Mouse (Mus musculus) forebrain, embryonic 15.5 days (tissue): ENCODE data around the gene Stk11. TPM values are rescaled to one million over a fixed set of nuclear protein-coding genes. Genes with fewer than 3 reads are reported as not detected.

ENCODE experiments used
- ATAC-seq: fragments of 200-750 bp; cut with Nextera tagmentation; replicated peaks from 2 replicates; pipeline ENCODE4 v1.8.0; 2017; ENCODE audit warnings: mild to moderate bottlenecking, moderate TSS enrichment, moderate library complexity
- H3K27ac ChIP-seq: fragments of 300-500 bp; sonication (generic); replicated peaks from 2 replicates; pipeline ENCODE4 v1.5.1; 2015; ENCODE audit warnings: mild to moderate bottlenecking, inconsistent platforms
- H3K27me3 ChIP-seq: fragments of 300-500 bp; sonication (generic); 2 replicates; pipeline ENCODE4 v1.6.1; 2015; ENCODE audit warnings: inconsistent platforms
- H3K36me3 ChIP-seq: fragments of 300-500 bp; sonication (generic); 2 replicates; pipeline ENCODE4 v1.6.1; 2015; ENCODE audit warnings: mild to moderate bottlenecking, inconsistent platforms
- H3K4me1 ChIP-seq: fragments of 300-500 bp; sonication (generic); 2 replicates; pipeline ENCODE4 v1.6.1; 2015; ENCODE audit warnings: inconsistent platforms
- H3K4me2 ChIP-seq: fragments of 300-500 bp; sonication (generic); replicated peaks from 2 replicates; pipeline ENCODE4 v1.6.1; 2015; ENCODE audit warnings: mild to moderate bottlenecking, inconsistent platforms
- H3K4me3 ChIP-seq: fragments of 300-500 bp; sonication (generic); 2 replicates; pipeline ENCODE4 v1.5.1; 2015; ENCODE audit warnings: mild to moderate bottlenecking, inconsistent platforms
- H3K9ac ChIP-seq: fragments of 300-500 bp; sonication (generic); replicated peaks from 2 replicates; pipeline ENCODE4 v1.6.1; 2015; ENCODE audit warnings: mild to moderate bottlenecking, inconsistent platforms
- H3K9me3 ChIP-seq: fragments of 300-500 bp; sonication (generic); 2 replicates; pipeline ENCODE4 v1.6.1; 2016; ENCODE audit warnings: inconsistent platforms
- WGBS: fragments of 180-500 bp; shearing (Covaris S2); methylation state at CpG from one replicate; pipeline ENCODE4 v1.1.7; 2015; ENCODE audit warnings: mixed read lengths; 5-methylcytosine and 5-hydroxymethylcytosine counted together
- polyA plus RNA-seq: library from polyadenylated mRNA; unstranded; fragments of >200 nt; fragmentation: Nextera tagmentation; extraction: Ambion mirVana; gene quantifications from 2 replicates; pipeline ENCODE4 v1.2.1, GENCODE M21; 2015

The Stk11 gene
- polyA plus RNA-seq, 1 experiment from 2014 or later = 20.3 TPM

DNA sequence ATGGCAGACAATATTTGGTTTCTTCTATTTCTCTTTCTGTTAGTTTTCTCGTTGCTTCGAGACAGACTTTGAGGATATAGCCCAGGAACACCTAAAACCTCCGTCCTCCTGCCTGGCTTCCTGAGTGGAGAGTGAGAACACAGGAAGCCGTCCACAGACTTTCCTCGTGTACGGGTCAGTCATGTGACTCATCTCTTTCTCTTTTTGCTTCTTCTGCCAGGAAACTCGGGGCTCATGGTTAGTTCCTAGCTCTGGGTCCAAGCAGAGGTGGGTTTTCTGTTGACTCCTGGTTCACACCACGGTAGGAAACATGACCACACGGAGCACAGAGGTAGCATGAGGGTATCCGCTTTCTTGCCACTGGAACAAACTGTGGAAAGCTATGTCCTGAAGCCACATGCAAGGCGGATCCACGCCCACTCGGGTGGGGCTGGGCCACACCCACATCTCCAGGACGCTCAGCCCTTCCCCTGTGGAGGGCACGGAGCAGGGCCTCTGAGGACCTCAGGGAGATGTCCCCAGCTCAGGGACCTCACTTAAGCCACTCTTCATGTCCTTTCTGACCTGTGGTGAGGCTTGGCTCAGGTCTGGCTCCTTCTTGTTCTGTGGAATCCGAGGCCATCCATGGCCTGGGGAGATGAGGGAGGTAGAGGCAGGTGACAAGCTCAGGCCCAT lies 35.1 kb upstream of the Stk11 start:
- no peak overlapping the region for H3K4me3 ChIP-seq

DNA sequence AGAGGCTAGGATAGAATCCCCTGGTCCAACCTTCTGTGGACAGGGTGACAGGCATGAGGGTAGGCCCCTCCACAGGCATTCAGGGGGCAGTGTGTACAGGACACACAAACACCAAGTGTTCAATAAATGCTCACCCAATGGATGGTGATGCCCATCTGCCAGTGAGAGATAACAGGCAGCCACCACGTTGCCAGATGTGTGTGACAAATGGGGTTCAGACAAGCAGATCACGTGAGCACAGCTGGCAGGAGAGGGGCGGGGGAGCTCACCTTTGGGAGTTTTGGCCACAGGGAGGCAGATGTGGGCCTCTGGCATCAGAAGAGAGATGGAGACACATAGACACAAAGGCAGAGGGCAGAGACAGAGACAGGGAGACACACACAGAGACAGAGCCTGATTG lies 34.5 kb upstream of the Stk11 start:
- ATAC-seq = no peak
- Histone ChIP-seq H3K4me1 (peaks cover 10% of the 10 kb centered on the region), H3K9ac (no peak overlapping the region), H3K4me3 (no peak overlapping the region), H3K36me3 (peaks cover 32% of the 10 kb centered on the region), H3K27me3 (no peaks in the 10 kb centered on the region), H3K9me3 (no peaks in the 10 kb centered on the region), H3K4me2 (no peak overlapping the region), H3K27ac (no peak overlapping the region)
- 89% methylated on average over 3 of the region's 3 CpGs for WGBS

More for the DNA sequence above, 35.1 kb upstream of the Stk11 start:
- no peaks in the 10 kb centered on the region for H3K27me3 ChIP-seq
- H3K4me1 ChIP-seq = peaks cover 10% of the 10 kb centered on the region
- no peaks in the 10 kb centered on the region for H3K9me3 ChIP-seq
- no peak overlapping the region for H3K9ac ChIP-seq
- 88% methylated on average over 16 of the region's 16 CpGs for WGBS
- H3K36me3 ChIP-seq = peaks cover 32% of the 10 kb centered on the region
- no peak overlapping the region for H3K4me2 ChIP-seq
- ATAC-seq = no peak
- H3K27ac ChIP-seq = no peak overlapping the region

DNA sequence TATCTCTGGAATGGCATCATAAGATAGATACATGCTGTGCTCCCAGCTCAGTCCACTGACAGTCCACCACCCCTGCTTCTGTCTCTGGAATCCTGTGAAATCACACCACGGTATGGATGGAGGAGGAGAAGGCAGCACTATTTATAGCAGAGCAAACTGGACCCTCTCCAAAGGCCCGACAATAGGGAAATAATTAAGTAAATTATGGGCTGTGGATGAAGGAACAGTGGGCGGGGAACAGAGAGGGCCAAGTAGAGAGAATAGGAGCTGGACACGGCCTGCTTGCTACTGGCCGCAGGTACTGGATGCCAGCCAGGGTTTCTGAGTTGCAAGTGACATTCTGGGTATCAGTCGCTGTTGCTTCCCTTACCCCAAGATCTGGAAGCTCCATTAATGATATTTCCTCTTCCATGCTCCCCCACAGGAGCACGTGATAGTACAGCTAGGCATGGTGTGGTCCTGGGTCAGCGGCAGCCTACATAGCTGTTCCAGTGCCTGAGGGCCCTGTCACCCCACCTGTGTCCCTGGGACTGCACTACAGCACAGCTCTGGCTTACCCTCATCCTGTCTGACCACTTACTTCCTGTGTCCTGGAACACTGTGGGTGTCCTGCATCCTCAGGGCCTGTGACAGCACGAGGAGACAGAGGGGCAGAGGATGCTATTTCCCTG lies 30.7 kb upstream of the Stk11 start:
- Histone ChIP-seq H3K27ac (peak overlapping the region; percentile 27; the same call in 1 of the 2 replicates), H3K4me2 (no peak overlapping the region), H3K9me3 (no peaks in the 10 kb centered on the region), H3K27me3 (no peaks in the 10 kb centered on the region), H3K9ac (no peak overlapping the region), H3K4me1 (peaks cover 10% of the 10 kb centered on the region), H3K4me3 (no peak overlapping the region), H3K36me3 (peaks cover 27% of the 10 kb centered on the region)
- 56% methylated on average over 9 of the region's 9 CpGs for WGBS
- ATAC-seq = no peak

DNA sequence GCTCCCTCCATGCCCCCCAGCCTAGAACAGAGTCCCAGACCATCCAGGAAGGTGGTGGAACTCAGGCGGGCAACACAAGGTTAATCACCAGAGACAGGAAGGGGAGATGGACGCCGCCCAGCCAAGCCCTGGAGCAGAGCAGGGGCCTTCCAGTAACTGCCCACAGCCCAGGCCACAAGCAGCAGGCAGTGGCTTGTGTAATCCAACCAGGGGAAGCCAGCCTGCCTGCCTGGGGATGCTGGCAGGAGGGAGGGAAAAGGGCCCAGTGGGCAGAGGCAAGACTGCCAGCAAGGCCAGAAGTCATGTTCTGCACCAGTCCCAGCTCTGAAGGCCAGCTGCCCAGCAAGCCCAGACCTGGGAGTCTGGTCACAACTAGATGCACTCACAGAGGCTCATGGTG lies 28.8 kb upstream of the Stk11 start:
- H3K9me3 ChIP-seq = no peaks in the 10 kb centered on the region
- H3K4me3 ChIP-seq = no peak overlapping the region
- H3K4me1 ChIP-seq = peaks cover 10% of the 10 kb centered on the region
- H3K4me2 ChIP-seq = no peak overlapping the region
- WGBS = 73% methylated on average over 3 of the region's 3 CpGs
- no peak overlapping the region for H3K9ac ChIP-seq
- peaks cover 11% of the 10 kb centered on the region; the same call in 1 of the 2 replicates for H3K36me3 ChIP-seq
- no peak for ATAC-seq
- H3K27ac ChIP-seq = no peak overlapping the region
- no peaks in the 10 kb centered on the region for H3K27me3 ChIP-seq

DNA sequence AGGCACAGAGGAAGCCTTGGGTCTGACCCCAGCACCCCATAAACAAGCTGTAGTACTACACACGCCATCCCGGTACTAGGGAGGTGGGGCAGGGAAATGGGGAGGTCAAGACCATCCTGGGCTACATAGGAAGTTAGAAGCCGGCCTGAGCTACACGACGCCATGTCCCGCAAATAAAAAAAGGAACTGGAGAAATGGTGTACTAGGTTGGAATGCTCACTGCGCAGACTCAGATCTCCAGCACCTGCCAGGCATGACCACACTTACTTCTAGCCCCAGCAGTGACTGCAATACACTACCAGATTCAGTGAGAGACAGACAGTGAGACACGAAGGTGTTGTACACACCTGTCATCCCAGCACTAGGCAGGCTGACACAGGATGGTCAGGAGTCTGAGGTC lies 28.1 kb upstream of the Stk11 start:
- no peak overlapping the region for H3K27ac ChIP-seq
- H3K4me1 ChIP-seq = peaks cover 10% of the 10 kb centered on the region
- H3K4me3 ChIP-seq = no peak overlapping the region
- H3K4me2 ChIP-seq = no peak overlapping the region
- WGBS = 95% methylated on average over 8 of the region's 8 CpGs
- no peak for ATAC-seq
- no peaks in the 10 kb centered on the region for H3K27me3 ChIP-seq
- H3K9ac ChIP-seq = no peak overlapping the region
- H3K36me3 ChIP-seq = peaks cover 5% of the 10 kb centered on the region; the same call in 1 of the 2 replicates
- no peaks in the 10 kb centered on the region for H3K9me3 ChIP-seq

DNA sequence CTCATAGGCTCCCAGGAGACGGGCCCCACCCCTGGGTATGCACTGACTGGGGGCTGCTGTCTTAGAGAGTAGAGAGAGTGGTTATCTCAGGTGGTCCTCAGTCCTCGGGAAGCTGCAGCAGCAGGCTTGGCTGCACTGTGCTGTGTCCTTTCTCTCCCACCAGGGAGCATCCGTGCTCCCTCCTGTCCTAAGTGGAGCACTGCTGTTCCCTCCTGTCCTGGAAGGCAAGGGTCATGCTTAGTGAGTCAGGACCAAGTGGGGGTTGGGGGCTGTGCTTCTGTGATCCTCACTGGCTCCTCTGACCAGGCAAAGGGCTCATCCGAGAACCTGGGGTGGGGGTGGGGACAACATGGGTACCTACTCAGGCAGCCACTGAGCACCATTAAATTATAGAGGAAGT lies 26.5 kb upstream of the Stk11 start:
- no peaks in the 10 kb centered on the region for H3K9me3 ChIP-seq
- H3K4me2 ChIP-seq = no peak overlapping the region
- H3K36me3 ChIP-seq = peaks cover 4% of the 10 kb centered on the region; the same call in 1 of the 2 replicates
- H3K9ac ChIP-seq = no peak overlapping the region
- 46% methylated on average over 4 of the region's 4 CpGs for WGBS
- ATAC-seq = no peak
- H3K4me1 ChIP-seq = peaks cover 10% of the 10 kb centered on the region
- no peak overlapping the region for H3K27ac ChIP-seq
- H3K27me3 ChIP-seq = no peaks in the 10 kb centered on the region
- H3K4me3 ChIP-seq = no peak overlapping the region

DNA sequence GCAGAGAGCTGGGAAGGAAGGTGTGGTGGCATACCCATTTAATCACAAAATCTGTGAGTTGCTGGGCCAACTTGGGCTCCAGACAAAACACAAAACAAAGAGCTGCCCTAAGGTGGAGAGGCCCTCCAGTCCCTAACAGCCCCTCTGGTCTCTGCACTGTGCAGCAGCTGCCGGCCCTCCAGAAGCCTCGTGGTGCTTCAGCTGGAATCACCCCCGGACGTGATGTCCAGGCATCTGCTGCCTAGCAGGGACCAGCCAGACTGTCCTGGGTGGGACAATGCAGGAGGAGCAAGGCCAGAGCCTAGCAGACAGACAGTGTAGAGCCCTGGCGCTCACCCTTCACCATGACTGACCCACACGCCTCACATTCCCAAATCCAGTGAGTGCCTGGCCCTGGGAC lies 24.1 kb upstream of the Stk11 start:
- no peak overlapping the region for H3K9ac ChIP-seq
- no peaks in the 10 kb centered on the region for H3K27me3 ChIP-seq
- H3K27ac ChIP-seq = no peak overlapping the region
- no peak overlapping the region for H3K4me2 ChIP-seq
- ATAC-seq = no peak
- no peak overlapping the region for H3K4me3 ChIP-seq
- H3K4me1 ChIP-seq = no peaks in the 10 kb centered on the region
- WGBS = 98% methylated on average over 6 of the region's 6 CpGs
- no peaks in the 10 kb centered on the region for H3K36me3 ChIP-seq
- H3K9me3 ChIP-seq = no peaks in the 10 kb centered on the region

DNA sequence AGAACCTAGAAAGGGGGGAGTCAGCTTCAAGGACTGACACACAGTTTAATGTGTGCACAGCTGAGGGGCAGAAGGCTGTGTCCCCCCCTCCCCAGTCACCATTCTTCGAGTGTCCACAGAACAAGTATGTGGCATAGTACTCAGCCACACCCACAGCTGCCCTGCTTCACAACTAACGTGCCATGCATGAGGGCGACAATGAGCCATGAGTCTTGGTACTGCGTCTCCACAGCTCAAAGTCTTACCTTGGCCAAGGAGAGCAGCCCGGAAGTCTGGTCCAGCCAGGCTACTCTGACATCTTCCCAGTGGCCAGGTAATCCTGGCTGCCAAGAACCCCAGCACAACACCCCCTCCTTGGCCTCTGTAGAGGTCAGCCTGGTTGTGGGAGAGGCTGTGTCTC lies 22.9 kb upstream of the Stk11 start:
- H3K4me1 ChIP-seq = 0 out of 2 replicates have a peak, but pooled peaks cover 4% of the 10 kb centered on the region
- no peaks in the 10 kb centered on the region for H3K27me3 ChIP-seq
- no peak overlapping the region for H3K27ac ChIP-seq
- no peak for ATAC-seq
- H3K4me2 ChIP-seq = no peak overlapping the region
- no peak overlapping the region for H3K9ac ChIP-seq
- WGBS = 79% methylated on average over 5 of the region's 5 CpGs
- H3K36me3 ChIP-seq = no peaks in the 10 kb centered on the region
- H3K9me3 ChIP-seq = no peaks in the 10 kb centered on the region
- no peak overlapping the region for H3K4me3 ChIP-seq

DNA sequence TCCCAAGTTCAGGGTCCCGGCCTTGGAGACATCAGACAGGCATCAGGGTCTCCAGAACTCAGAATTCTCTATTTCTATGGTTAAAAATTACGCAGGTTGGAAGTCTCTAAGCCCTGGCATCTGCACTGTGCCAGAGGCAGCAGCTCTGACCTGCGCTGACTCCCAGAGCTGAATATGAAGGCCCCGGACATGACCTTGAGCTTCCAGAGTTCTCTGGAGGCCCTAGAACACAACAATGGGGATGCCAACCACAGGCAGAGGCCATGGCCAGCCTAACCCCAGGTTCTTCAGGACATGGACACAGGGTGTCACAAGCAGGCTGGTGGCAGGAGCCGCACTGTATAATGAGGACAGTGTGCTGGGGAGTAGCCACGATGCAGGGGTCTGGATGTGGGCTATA lies 21.5 kb upstream of the Stk11 start:
- Histone ChIP-seq H3K27me3 (no peaks in the 10 kb centered on the region), H3K9ac (no peak overlapping the region), H3K4me2 (no peak overlapping the region), H3K27ac (no peak overlapping the region), H3K4me1 (0 out of 2 replicates have a peak, but pooled peaks cover 4% of the 10 kb centered on the region), H3K9me3 (no peaks in the 10 kb centered on the region), H3K36me3 (no peaks in the 10 kb centered on the region), H3K4me3 (no peak overlapping the region)
- WGBS = 86% methylated on average over 6 of the region's 6 CpGs
- ATAC-seq = no peak

DNA sequence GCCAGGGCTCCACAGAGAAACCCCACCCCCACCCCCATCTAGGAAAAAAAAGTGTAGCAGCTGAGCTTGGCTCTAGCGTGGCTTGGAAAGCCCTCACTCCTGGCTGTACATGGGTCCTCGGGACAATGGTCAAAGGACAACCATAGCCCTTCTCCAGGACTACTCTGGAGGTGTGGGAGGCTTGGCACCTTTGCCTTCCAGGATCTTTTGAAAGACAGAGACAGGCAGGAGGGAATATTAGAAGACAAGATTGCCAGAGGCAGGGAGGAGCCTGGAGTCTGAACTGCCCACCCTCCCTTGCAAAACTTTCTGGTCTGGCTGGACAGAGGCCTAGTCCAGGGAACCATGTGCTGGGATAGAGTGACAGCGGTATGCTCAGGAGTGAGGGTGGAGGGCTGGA lies 20.9 kb upstream of the Stk11 start:
- H3K4me1 ChIP-seq = 0 out of 2 replicates have a peak, but pooled peaks cover 4% of the 10 kb centered on the region
- WGBS = 82% methylated on average over 3 of the region's 3 CpGs
- no peak for ATAC-seq
- no peak overlapping the region for H3K4me3 ChIP-seq
- H3K27ac ChIP-seq = no peak overlapping the region
- no peak overlapping the region for H3K4me2 ChIP-seq
- no peak overlapping the region for H3K9ac ChIP-seq
- H3K27me3 ChIP-seq = no peaks in the 10 kb centered on the region
- no peaks in the 10 kb centered on the region for H3K9me3 ChIP-seq
- H3K36me3 ChIP-seq = no peaks in the 10 kb centered on the region

DNA sequence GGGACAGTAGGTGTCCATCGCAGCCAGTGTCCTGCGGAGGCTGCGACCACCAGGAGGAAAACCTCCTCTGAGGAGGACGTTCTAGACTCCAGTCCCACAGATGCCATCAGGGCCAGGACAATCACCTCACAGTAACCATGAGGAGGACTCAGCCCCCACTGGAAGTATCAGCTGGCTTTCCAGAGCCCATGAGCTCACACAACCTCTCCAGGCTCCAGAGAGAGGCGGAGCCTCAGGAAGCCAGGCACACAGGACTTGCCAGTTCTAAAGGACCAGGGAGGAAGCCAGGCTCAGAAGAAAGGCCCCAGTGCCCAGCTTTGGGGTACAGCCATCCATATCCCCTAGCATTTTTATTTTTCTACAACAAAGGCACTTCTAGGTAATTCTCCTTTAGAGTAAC lies 20.1 kb upstream of the Stk11 start:
- no peak overlapping the region for H3K4me3 ChIP-seq
- H3K4me1 ChIP-seq = 0 out of 2 replicates have a peak, but pooled peaks cover 4% of the 10 kb centered on the region
- ATAC-seq = no peak
- no peak overlapping the region for H3K9ac ChIP-seq
- no peak overlapping the region for H3K27ac ChIP-seq
- no peak overlapping the region for H3K4me2 ChIP-seq
- H3K27me3 ChIP-seq = no peaks in the 10 kb centered on the region
- H3K9me3 ChIP-seq = no peaks in the 10 kb centered on the region
- no peaks in the 10 kb centered on the region for H3K36me3 ChIP-seq
- WGBS = 93% methylated on average over 5 of the region's 5 CpGs

DNA sequence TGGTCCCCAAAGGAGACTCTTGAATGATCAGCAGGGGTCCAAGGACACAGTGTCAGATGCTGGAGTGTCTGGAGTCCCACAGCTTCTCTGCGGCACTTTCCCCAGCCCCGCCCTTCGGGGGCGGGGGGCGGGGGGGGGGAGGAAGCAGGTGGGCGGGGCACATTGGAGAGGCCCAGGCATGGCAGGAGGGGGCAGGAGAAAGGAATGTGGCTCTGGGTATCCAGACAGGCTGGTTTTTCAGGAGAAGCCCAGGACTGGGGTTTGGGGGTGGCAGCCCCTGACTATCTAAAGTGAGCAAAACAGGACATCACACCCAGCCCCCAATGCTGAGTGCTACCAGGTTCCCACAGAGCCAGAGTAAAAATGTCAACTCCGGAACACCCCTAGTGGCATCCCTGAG lies 18.3 kb upstream of the Stk11 start:
- no peak for ATAC-seq
- no peak overlapping the region for H3K9ac ChIP-seq
- no peak overlapping the region for H3K4me3 ChIP-seq
- no peaks in the 10 kb centered on the region for H3K9me3 ChIP-seq
- no peak overlapping the region for H3K27ac ChIP-seq
- H3K4me2 ChIP-seq = no peak overlapping the region
- H3K4me1 ChIP-seq = peaks cover 19% of the 10 kb centered on the region
- H3K36me3 ChIP-seq = no peaks in the 10 kb centered on the region
- no peaks in the 10 kb centered on the region for H3K27me3 ChIP-seq
- 18% methylated on average over 7 of the region's 7 CpGs for WGBS
